Mouse (Mus musculus): ENCODE measurements around the gene Vmn1r5. TPM values are rescaled to one million over a fixed set of nuclear protein-coding genes. Genes with fewer than 3 reads are reported as not detected.

The Vmn1r5 gene
- polyA plus RNA-seq (2012; ENCODE audit: low replicate concordance), result not detected in 2 replicates

GRCm38 (mm10) chr6:56969973-56970372 is at the start of gene Vmn1r5:
Vmn1r5 (plus strand) TSS chr6:56970273.

DNA sequence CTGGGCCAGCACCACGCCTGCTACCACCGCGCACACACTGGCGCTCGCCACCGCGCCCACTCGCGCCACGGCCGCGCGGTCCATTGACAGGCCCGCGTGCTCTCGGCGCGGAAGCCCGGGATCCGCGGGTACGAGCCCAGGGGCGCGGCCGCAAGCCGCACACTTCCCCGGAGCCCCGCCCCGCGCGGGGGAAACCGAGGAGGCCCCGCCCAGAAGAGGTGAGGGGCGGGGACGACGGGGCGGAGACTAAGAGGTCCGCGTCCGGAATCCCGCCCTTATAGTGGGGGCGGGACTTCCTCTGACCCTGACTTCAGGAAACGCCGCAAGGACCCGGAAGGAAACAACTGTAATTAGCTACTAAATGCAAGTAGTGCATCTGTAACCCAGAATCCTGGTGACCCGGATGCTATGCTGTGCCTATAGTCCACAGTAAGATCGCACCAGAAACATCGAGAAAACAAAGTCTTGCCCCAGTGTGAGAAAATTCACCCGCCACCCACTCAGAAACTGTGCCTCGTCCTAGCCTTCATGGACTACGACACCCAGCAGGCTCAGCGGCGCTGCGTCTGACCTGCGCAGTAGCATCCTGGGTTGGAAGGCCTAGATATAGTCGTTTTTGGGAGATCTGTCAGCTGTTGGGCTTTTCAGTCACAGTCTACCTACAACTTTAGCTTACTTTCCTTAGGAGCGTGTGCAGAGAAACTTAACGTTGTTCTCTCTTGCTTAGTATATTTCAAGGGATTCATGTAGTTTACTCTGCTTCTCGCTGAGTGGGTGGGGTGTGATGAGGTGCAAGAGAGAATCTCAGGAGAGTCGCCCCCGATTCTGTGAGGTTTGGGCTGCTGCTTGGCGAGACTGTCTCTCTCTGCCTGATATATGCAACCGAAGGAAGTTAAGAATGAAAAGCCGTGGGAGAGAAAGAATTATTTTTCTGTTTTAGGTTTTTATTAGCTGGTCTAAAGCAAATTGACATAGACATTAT is 46.1 kb upstream of the Vmn1r5 start, which contains the start of the genes Nt5c3 and Vmn1r4:
Gene Nt5c3 (minus strand): TSS at position 207 of the 982 bp plus-strand sequence.
Gene Vmn1r4 (plus strand): TSS at position 290 of the 982 bp plus-strand sequence.

GRCm38 (mm10) chr6:56996943-56997342 is 26.9 kb downstream of the Vmn1r5 start, which contains the start of gene Vmn1r6:
Vmn1r6 (plus strand) TSS chr6:56997243.

DNA sequence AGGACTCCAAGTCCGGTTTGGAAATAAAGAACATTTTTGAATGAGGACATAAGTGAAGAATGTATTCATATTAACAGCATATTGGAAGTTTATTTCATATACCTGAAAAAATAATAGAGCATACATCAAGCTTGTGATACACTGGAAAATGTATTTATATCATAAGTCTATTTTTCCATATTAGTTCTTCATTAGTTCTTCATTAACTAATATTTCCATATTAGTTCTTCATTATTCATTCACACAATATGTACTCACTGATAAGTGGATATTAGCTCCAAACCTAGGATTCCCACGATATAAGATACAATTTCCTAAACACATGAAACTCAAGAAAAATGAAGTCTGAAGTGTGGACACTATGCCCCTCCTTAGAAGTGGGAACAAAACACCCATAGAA is 55.2 kb downstream of the Vmn1r5 start, which contains the start of gene Vmn1r7:
Gene Vmn1r7 (minus strand): TSS at position 101 of the 400 bp plus-strand sequence.

GRCm38 (mm10) chr6:57031984-57032383 is 61.9 kb downstream of the Vmn1r5 start, which contains the start of gene Vmn1r8:
Vmn1r8 (plus strand) TSS chr6:57032284.

Other genes starting within 250 kb of the Vmn1r5 start
- 2.3 and 2.9 TPM in 2 replicates for gene Kbtbd2, start 172.5 kb upstream of the Vmn1r5 start, polyA plus RNA-seq (2012; ENCODE audit: low replicate concordance)
- gene Fkbp9, start 138.2 kb upstream of the Vmn1r5 start, polyA plus RNA-seq (2012; ENCODE audit: low replicate concordance), result 0.78 and 1.3 TPM in 2 replicates
- 41.0 and 91.7 TPM in 2 replicates for gene Nt5c3, start 46.3 kb upstream of the Vmn1r5 start, polyA plus RNA-seq (2012; ENCODE audit: low replicate concordance)
- not detected in 2 replicates for gene Vmn1r4, start 46.3 kb upstream of the Vmn1r5 start, polyA plus RNA-seq (2012; ENCODE audit: low replicate concordance)
- not detected in 2 replicates for gene Vmn1r6, start 27.0 kb downstream of the Vmn1r5 start, polyA plus RNA-seq (2012; ENCODE audit: low replicate concordance)
- gene Vmn1r7, start 55.1 kb downstream of the Vmn1r5 start, polyA plus RNA-seq (2012; ENCODE audit: low replicate concordance), result not detected in 2 replicates
- not detected in 2 replicates for gene Vmn1r8, start 62.0 kb downstream of the Vmn1r5 start, polyA plus RNA-seq (2012; ENCODE audit: low replicate concordance)
- gene Vmn1r9, start 96.5 kb downstream of the Vmn1r5 start, polyA plus RNA-seq (2012; ENCODE audit: low replicate concordance), result not detected in 2 replicates
- gene Vmn1r10, start 139.2 kb downstream of the Vmn1r5 start, polyA plus RNA-seq (2012; ENCODE audit: low replicate concordance), result not detected in 2 replicates
- not detected in 2 replicates for gene Vmn1r11, start 163.2 kb downstream of the Vmn1r5 start, polyA plus RNA-seq (2012; ENCODE audit: low replicate concordance)
- not detected in 2 replicates for gene Vmn1r12, start 186.6 kb downstream of the Vmn1r5 start, polyA plus RNA-seq (2012; ENCODE audit: low replicate concordance)
- not detected in 2 replicates for gene Vmn1r13, start 233.0 kb downstream of the Vmn1r5 start, polyA plus RNA-seq (2012; ENCODE audit: low replicate concordance)